Mouse (Mus musculus) right cerebral cortex, postnatal 25 days (tissue): ENCODE data around the gene Slc16a12.

Source experiments
- DNase-seq: peaks from one replicate; pipeline ENCODE4 v3.0.0; 2022

The Slc16a12 gene

DNA sequence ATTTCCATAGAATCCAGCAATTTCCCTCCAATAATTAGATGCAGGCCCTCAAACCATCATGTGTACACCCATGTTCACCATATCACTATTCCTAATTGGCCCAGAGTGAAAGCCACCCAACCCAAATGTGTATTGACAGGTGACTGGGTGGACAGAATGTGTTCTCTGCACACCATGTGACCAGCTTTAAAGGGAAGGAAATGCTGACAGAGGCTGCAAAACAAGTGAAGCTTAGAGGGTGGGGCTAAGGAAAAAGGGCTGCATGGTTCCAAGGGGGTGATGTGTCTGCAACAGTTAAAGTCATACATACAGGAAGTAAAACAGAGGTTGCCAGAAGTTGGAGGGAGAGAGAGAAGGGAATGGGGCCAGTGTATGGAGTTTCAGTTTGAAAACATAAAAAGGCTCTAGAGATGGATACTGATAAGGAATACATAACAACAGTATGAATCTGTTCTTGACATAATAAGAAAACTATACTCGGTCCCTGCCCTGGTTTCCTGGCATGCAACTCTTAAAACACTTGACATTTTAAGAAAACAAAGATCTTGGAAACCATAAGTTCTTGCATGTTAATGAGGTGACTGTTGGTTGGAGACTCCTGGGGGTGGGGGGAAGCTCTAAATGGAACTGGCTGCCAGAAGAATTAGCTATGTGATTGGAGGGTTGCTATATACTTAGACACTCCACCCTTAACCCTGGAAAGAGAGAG lies 20.7 kb downstream of the Slc16a12 start:
- no peak for DNase-seq

DNA sequence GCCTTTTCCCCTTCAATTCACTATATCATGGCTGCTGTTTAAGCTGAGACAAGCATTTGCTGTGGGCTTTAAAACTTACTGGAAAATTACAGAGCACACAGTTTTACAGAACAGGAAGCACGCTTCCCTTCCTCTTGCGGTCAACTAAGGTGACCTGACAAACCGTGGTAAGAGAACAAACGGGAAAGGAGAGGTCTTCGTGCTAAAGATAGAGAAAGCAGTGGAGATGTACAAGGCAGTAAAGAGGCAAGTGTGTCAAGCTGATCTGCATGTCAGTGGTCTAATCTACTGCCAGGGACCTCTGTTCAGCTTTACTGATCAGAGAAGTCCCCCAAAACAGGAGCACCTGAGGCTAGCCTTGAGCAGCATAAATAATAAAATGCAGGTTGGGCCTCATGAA lies 21.7 kb downstream of the Slc16a12 start:
- DNase-seq, result no peak

GRCm38 (mm10) chr19:34724598-34724997 lies 22.5 kb downstream of the Slc16a12 start:
- no peak for DNase-seq

GRCm38 (mm10) chr19:34722541-34722940 lies 24.5 kb downstream of the Slc16a12 start:
- DNase-seq, result no peak

DNA sequence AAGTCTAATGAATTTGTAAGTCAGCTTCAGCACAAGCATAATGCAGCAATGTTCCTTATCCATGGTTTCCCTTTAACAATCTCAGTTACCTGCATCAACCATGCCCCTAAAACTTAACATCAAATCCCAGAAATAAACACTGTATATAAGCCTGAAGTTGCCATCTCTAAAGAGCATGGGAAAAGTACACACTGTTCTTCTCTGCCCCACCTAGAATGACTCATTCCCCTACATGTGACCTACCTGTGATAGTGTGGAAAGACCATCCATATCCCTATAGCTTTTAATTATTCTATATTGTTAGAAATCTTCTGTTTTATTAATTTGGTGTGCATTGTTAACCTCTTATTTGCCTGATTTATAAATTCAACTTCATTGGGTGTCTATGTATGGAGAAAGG lies 27.0 kb downstream of the Slc16a12 start:
- no peak for DNase-seq

DNA sequence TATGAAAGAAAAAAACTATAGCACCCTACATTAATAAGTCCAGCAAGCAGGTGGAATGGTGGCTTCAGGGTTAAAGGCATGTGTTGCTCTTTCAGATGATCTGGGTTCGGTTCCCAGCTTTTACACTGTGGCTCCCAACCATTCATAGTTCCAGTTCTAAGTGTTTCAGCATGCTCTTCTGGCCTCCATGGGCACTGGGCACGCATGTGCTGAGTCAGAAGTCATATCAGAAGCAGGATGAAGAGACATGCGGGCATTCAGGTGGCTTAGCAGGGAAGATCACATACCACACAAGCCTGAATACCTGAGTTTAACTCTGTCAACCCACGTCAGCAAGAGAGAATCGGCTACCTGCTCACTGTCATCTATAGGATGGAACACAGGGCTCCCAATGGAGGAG lies 28.1 kb downstream of the Slc16a12 start:
- DNase-seq, result no peak

GRCm38 (mm10) chr19:34718478-34718877 lies 28.6 kb downstream of the Slc16a12 start:
- no peak for DNase-seq

GRCm38 (mm10) chr19:34715895-34716294 lies 31.2 kb downstream of the Slc16a12 start:
- no peak for DNase-seq

DNA sequence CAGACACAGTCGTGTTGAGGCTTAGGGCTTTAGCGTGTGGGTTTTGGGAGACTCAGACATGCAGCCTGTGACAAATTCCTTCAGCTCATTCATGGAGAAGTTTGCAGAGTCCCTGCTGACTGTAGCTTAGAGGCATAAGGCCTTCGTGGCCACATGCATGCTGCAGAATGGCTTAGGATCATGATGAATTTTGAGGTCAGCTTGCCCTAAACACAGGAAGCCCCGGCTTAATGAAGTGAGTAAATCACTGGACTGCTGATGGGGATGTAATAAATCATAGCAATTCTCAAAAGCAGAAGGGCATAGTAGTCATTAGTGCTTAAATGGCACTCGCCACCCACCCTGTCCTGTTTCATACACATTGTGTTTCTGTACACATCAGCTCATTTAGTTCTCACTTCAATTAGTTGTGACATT lies 32.8 kb downstream of the Slc16a12 start:
- DNase-seq, result no peak

- DNase-seq, result no peak
Observed at GRCm38 (mm10) chr19:34712050-34712449, 35.0 kb downstream of the Slc16a12 start.

GRCm38 (mm10) chr19:34708221-34708620 lies 38.9 kb downstream of the Slc16a12 start:
- no peak for DNase-seq

DNA sequence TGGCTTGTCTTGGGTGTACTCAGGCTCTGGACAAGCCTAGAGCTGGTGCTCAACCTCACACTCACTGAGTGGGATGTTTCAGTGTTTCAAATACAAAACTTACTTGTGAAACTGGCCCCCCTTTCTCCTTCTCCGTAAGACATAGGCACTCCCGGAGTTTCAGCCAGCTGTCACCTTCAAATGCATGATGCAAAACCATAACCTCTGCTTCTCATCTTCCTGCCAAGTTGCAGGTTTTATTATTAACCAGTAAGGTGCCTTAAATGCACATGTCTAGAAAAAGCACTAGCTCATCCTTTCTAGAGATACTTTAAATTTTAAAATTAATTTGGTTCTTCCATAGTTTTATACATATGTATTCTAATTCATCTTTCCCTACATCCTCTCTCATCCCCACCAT lies 39.5 kb downstream of the Slc16a12 start:
- DNase-seq, result no peak

DNA sequence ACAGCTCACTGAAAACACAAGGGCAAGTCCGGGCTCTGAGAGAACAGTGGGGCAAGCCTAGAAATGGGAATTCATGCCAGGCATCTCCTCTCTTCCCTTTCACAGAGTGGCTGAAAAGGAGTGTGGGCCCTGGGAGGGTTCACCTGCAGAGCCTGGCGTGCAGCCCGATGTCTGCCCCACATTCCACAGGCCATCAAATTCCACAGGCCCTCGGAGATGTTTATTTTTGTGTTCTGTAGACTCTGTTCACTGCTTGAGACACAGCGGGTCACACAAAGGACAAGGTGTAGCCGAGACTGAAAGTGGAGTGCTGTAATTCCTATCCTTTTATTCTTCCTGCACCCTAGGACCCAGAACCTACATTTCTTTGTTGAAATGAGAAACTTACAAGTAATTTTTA lies 40.8 kb downstream of the Slc16a12 start:
- DNase-seq, result no peak

DNA sequence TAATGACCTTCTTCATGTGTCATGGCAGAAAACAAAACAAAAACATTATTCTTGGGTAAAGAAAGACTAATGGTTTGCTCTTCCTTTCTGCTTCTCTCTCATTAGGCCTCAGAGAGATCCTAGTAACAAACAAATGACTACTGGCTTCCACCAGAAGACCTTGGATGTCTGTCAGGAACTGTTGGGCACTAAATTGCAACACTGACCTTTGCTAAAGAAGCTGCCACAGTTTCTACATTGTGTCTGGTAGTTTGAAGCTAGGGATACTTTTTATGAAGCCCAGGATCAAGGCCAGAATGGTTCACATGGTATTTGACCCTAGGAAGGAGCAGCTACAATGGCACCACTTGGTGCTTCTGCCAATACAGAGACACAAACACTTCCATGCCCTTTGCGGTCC lies 41.9 kb downstream of the Slc16a12 start:
- DNase-seq, result no peak

DNA sequence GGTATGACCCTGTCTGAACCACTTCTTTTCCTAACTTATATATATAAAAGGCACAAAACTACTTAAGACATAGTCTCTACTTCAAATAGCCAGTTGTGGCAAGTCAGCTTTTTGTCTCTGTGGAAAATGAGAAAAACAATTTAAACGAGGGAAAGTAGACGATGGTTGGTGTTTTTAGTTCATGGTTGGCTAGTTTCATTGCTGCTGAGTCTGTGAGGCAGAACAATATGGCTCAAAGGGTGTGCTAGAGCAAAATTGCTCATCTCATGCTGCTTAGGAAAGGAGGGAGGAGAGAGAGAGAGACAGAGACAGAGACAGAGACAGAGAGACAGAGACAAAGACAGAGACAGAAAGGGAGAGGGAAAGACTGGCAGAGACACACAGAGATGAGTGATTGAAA lies 47.8 kb downstream of the Slc16a12 start:
- no peak for DNase-seq

DNA sequence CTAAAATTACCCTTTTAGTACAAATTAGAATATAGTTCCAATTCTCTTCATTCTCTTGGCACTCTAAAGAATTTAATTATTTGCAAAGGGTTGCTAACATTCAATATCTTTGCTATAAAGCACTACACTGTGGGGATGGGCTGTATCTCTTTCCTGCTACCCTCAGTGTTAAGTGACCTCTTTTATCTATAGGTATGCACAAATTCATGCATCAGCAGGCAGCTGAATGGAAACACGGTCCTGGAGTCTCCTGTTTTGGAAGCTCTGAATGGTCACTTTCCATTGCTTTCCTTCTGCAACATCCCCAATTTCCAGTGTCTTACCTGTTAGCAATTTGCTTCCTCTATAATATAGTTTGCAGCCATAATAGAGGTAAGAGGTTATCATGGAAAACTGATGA lies 48.2 kb downstream of the Slc16a12 start:
- DNase-seq, result no peak

DNA sequence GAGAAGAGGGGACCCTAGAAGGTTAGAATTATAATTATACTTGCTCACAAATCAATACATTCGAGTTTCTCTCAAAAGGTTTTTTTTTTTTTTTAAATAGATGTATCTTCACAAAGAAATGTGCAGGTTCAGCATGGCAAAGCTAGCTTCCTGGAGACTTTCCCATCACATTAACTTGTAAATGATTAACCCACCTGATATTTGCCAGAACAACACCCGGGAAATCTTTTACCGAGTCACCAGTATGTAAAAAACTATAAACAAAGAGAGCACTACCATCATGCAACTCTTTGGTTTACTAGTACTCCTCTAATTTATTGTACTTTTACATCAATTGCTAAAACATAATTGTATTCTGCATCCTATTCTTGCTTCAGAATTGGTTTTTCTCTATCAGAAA lies 48.7 kb downstream of the Slc16a12 start:
- no peak for DNase-seq

- DNase-seq, result no peak
Observed at GRCm38 (mm10) chr19:34697461-34697860, 49.6 kb downstream of the Slc16a12 start.

DNA sequence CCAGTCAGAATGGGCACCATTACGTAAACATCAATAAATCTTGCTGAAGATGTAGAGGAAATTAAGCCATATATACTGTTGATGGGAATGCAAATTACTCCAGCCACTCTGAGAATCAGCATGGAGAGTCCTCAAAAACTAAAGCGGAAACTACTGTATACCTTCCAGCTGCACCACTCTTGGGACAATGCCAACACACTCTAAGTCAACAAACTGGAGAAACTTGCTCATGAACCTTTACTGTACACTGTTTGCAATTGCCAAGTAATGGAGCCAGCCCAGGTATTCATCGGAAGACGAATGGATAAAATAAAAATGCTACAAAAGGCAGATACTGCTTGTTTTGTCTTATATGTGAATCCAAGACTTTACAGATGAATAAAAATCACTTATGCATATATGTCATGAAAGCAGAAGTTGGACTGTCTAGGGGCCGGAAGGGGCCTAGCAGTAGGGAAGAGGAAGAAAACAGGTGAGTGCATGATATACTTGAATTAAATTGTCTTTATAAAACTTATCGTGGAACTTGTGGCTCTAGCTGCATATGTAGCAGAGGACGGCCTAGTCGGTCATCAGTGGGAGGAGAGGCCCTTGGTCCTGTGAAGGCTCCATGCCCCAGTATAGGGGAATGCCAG lies 50.6 kb downstream of the Slc16a12 start:
- no peak for DNase-seq

GRCm38 (mm10) chr19:34691402-34691801 lies 55.7 kb downstream of the Slc16a12 start:
- DNase-seq, result no peak

GRCm38 (mm10) chr19:34685530-34685929 lies 61.6 kb downstream of the Slc16a12 start:
- DNase-seq, result no peak

- DNase-seq, result peak; percentile 24
Observed at GRCm38 (mm10) chr19:34684857-34685256, 62.2 kb downstream of the Slc16a12 start.

DNA sequence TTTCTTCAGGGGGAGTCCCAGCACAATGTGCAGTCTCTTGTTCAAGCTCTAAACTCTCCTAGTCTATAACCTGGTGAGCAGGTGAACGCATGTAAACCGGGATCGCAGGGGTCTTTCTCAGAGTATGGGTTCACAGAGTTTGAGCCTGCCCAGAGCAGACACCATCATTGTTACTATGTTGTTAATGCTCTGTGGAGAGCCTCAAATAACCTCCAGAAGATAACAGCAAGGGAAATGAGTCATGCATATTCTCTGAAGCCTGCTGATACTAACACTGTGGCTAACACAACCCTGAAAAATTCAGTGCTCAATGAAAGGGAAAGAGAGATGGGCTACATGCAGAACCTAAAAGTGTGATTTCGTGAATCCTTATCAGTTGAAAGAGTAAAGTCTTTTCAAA lies 68.7 kb downstream of the Slc16a12 start:
- no peak for DNase-seq

- DNase-seq, result no peak
Observed at GRCm38 (mm10) chr19:34673476-34673875, 73.6 kb downstream of the Slc16a12 start.

DNA sequence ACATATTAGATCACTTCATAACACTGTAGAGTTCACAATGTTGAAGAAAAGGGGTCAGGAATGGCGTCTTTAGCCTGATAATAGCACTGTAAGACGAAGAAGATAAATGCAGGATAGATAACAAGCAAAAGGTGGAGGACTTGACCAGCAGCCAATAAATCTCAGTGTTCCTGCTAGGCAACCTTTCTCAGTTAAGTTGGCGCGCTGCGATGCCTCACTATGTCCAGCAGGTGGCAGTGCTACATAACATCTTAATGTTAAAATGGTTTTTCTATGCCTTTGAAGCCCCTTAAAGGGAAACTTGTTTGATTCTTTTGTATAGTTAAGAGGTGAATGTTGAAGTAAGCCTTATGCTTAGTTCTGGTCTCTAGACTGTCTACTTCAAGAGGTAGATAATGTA lies 81.0 kb downstream of the Slc16a12 start:
- peak; percentile 35 for DNase-seq
